Mouse (Mus musculus): ENCODE results near the gene Btnl6. TPM values are rescaled to one million over a fixed set of nuclear protein-coding genes. Genes with fewer than 3 reads are reported as not detected.
"Not testable (repeated sequence)": the region's sequence is repeated elsewhere in the genome, so short reads cannot be mapped to it uniquely, and the experiment has no call there.

Btnl6 gene
- polyA plus RNA-seq, 1 experiment from 2014 or later, result not detected

DNA sequence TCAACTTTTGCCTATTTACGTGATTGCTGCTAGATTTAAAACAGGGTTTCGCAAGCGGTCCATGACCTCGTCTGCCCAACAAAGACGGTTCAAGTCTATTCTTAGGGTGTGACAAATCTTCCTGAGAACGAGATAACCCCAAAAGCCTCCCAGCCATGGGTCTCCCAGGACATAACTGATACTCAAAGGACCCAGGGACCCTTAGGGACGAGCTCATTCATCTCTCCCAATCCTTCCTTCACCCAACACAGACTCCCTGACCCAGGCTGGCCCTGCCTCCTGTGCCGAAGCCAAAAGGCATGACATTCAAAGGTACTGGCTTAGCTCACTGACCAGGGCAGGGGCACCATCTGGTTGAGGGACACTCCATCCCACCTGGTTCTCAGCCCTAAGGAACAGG, 39.3 kb upstream of the Btnl6 start:
- WGBS, result 86% methylated on average over 8 of the region's 8 CpGs
- Histone ChIP-seq H3K9me3 (ENCODE audit: low read length) (no peaks in the 10 kb centered on the region), H3K27me3 (ENCODE audit: insufficient read depth, low read length) (no peaks in the 10 kb centered on the region), H3K4me1 (ENCODE audit: insufficient read depth, low read length) (no peaks in the 10 kb centered on the region), H3K4me3 (ENCODE audit: low read length) (no peak overlapping the region), H3K4me2 (replicated peaks; ENCODE audit: low read depth, low read length) (no peak overlapping the region), H3K27ac (ENCODE audit: low read length) (no peak overlapping the region), H3K36me3 (ENCODE audit: insufficient read depth, low read length) (no peaks in the 10 kb centered on the region), H3K9ac (replicated peaks; ENCODE audit: low read length) (no peak overlapping the region)
- no peak for ATAC-seq (ENCODE audit: low FRiP score, low TSS enrichment)

DNA sequence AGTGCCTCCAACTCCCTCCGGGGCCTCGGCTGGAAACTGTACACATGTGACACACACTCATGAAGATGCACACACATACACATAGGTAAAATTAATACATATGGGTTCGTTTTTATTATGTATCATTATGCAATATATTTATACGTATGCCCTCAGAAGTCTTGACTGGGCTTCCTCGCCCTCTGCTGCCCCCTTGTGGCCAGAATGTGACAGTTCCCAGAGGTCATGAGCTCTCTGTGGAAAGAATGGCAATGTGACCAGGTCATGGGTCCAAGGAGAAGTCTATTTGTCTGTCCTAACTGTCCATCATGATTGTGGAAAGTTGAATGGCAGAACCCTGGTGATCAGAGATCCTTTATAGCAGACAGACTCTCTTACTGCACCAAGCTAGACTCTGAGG, 38.3 kb upstream of the Btnl6 start:
- H3K9me3 ChIP-seq (ENCODE audit: low read length), result no peaks in the 10 kb centered on the region
- no peaks in the 10 kb centered on the region for H3K36me3 ChIP-seq (ENCODE audit: insufficient read depth, low read length)
- H3K27me3 ChIP-seq (ENCODE audit: insufficient read depth, low read length), result no peaks in the 10 kb centered on the region
- ATAC-seq (ENCODE audit: low FRiP score, low TSS enrichment), result peak; percentile 31; the same call in 1 of the 2 replicates
- H3K27ac ChIP-seq (ENCODE audit: low read length), result no peak overlapping the region
- no peaks in the 10 kb centered on the region for H3K4me1 ChIP-seq (ENCODE audit: insufficient read depth, low read length)
- no peak overlapping the region for H3K4me3 ChIP-seq (ENCODE audit: low read length)
- no peak overlapping the region for H3K4me2 ChIP-seq (replicated peaks; ENCODE audit: low read depth, low read length)
- no peak overlapping the region for H3K9ac ChIP-seq (replicated peaks; ENCODE audit: low read length)
- WGBS, result 23% methylated on average over 5 of the region's 5 CpGs

DNA sequence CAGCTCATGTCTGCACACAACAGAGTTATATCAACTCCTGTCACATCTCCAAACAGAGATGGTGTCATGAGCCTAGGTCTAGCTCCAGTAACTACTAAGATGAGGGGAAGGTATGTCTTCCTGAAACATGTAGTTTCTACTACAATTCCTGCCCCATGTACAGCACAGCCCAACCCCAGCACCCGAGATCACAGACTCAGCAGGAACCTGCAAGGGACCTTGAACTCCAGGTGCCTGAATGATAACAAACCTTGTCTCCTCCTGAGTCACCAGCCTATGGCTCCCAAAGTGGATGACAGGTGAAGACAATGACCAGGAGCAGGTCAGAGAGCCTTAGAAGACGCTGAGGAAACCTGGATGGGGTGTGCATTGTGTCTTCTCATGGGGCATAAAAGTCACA, 32.7 kb upstream of the Btnl6 start:
- Histone ChIP-seq H3K9ac (replicated peaks; ENCODE audit: low read length) (no peak overlapping the region), H3K27me3 (ENCODE audit: insufficient read depth, low read length) (no peaks in the 10 kb centered on the region), H3K36me3 (ENCODE audit: insufficient read depth, low read length) (no peaks in the 10 kb centered on the region), H3K4me2 (replicated peaks; ENCODE audit: low read depth, low read length) (no peak overlapping the region), H3K9me3 (ENCODE audit: low read length) (no peaks in the 10 kb centered on the region), H3K4me3 (ENCODE audit: low read length) (no peak overlapping the region), H3K4me1 (ENCODE audit: insufficient read depth, low read length) (no peaks in the 10 kb centered on the region), H3K27ac (ENCODE audit: low read length) (no peak overlapping the region)
- no peak for ATAC-seq (ENCODE audit: low FRiP score, low TSS enrichment)
- 69% methylated on average over 2 of the region's 2 CpGs for WGBS

DNA sequence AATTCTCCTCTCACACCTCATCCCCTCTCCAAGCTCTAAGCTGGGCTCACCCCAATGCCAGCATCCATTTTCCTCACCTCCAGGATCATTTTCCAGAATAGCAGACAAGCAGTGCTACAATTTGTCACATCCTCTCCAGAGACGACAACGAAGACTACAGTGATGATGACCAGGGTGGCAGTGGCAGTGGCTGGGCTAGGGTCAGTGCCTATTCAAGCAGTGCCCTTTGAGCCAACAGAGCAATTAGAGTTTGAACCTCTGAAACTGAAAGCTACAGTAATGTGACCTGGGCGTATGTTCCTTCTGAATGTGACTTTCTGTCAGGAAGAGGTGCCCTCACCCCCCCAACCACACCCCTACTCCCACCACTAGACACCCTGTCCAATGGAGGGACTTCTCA, 32.0 kb upstream of the Btnl6 start:
- Histone ChIP-seq H3K4me2 (replicated peaks; ENCODE audit: low read depth, low read length) (no peak overlapping the region), H3K4me1 (ENCODE audit: insufficient read depth, low read length) (no peaks in the 10 kb centered on the region), H3K9ac (replicated peaks; ENCODE audit: low read length) (no peak overlapping the region), H3K27me3 (ENCODE audit: insufficient read depth, low read length) (no peaks in the 10 kb centered on the region), H3K4me3 (ENCODE audit: low read length) (no peak overlapping the region), H3K9me3 (ENCODE audit: low read length) (no peaks in the 10 kb centered on the region), H3K36me3 (ENCODE audit: insufficient read depth, low read length) (no peaks in the 10 kb centered on the region), H3K27ac (ENCODE audit: low read length) (no peak overlapping the region)
- WGBS, result 85% methylated on average over 3 of the region's 3 CpGs
- ATAC-seq (ENCODE audit: low FRiP score, low TSS enrichment), result no peak

DNA sequence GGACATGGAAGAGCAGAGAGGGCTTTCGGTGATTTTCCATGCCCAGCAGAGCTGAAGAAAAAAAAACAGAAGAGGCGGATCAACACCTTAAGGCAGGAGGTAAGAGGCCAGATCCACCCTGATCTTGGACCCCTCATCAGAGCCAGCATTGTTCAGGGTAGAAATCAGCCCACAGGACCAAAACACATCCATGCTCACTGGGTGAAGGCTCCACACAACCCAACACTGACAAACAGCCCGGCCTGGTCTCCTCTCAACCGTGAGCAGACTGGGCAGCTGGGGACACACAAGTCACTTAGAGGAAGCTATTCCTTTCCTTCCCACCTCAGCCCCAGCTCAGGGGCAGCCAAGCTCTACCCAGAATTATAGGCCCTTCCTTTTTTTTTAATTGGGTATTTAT, 30.4 kb upstream of the Btnl6 start:
- H3K4me1 ChIP-seq (ENCODE audit: insufficient read depth, low read length), result no peaks in the 10 kb centered on the region
- WGBS, result 89% methylated on average over 4 of the region's 4 CpGs

DNA sequence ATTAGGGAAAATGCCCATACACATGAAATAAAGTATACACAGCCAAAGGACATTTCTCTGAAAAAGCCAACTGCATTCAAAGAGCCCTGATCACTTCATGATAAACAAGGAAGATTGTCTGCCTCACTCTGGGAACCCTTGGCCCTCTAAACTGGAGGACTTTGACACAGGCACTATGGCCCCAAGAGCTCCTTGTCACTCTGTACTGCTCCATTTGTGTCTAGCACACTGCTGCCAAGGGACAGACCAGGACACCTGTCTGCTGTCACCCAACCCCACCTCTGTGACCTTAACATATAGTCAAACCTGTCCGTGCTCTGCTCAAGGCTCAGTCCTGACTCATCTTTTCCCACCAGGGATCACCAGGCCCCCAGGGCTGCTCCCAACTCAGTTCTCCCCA, 29.6 kb upstream of the Btnl6 start:
- no peaks in the 10 kb centered on the region for H3K36me3 ChIP-seq (ENCODE audit: insufficient read depth, low read length)
- no peak overlapping the region for H3K27ac ChIP-seq (ENCODE audit: low read length)
- 95% methylated on average over 1 of the region's 1 CpGs for WGBS
- H3K9me3 ChIP-seq (ENCODE audit: low read length), result no peaks in the 10 kb centered on the region
- no peaks in the 10 kb centered on the region for H3K27me3 ChIP-seq (ENCODE audit: insufficient read depth, low read length)
- no peak overlapping the region for H3K4me2 ChIP-seq (replicated peaks; ENCODE audit: low read depth, low read length)
- ATAC-seq (ENCODE audit: low FRiP score, low TSS enrichment), result no peak
- no peaks in the 10 kb centered on the region for H3K4me1 ChIP-seq (ENCODE audit: insufficient read depth, low read length)
- H3K4me3 ChIP-seq (ENCODE audit: low read length), result no peak overlapping the region
- H3K9ac ChIP-seq (replicated peaks; ENCODE audit: low read length), result no peak overlapping the region

More for the DNA sequence above, 30.4 kb upstream of the Btnl6 start:
- H3K4me2 ChIP-seq (replicated peaks; ENCODE audit: low read depth, low read length), result no peak overlapping the region
- H3K27me3 ChIP-seq (ENCODE audit: insufficient read depth, low read length), result no peaks in the 10 kb centered on the region
- no peak for ATAC-seq (ENCODE audit: low FRiP score, low TSS enrichment)
- H3K9ac ChIP-seq (replicated peaks; ENCODE audit: low read length), result no peak overlapping the region
- H3K27ac ChIP-seq (ENCODE audit: low read length), result no peak overlapping the region
- H3K36me3 ChIP-seq (ENCODE audit: insufficient read depth, low read length), result no peaks in the 10 kb centered on the region
- no peak overlapping the region for H3K4me3 ChIP-seq (ENCODE audit: low read length)
- H3K9me3 ChIP-seq (ENCODE audit: low read length), result no peaks in the 10 kb centered on the region

DNA sequence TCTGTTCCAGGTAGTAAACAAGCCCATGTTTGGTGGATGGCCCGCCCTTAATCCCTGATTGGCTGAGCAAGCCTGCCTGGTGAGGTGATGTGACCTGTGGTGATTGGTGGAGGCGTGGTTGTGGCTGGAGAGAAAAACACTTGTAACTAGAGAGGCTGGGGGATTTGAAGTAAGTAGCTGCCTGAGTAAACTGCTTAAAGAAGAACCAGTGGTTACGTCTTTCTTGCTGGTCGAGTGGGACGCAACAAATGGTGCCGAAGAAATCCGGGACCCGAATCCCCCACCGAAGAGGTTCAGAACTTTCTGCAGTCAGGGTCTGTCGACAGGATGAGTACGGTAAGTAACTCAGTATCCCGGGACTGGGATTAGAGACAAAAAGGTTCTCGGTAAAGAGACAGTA, 26.4 kb upstream of the Btnl6 start:
- not testable (repeated sequence) for H3K4me1 ChIP-seq (ENCODE audit: insufficient read depth, low read length); H3K4me3 ChIP-seq (ENCODE audit: low read length); H3K36me3 ChIP-seq (ENCODE audit: insufficient read depth, low read length); H3K27me3 ChIP-seq (ENCODE audit: insufficient read depth, low read length); ATAC-seq (ENCODE audit: low FRiP score, low TSS enrichment); H3K9me3 ChIP-seq (ENCODE audit: low read length); H3K9ac ChIP-seq (replicated peaks; ENCODE audit: low read length); H3K4me2 ChIP-seq (replicated peaks; ENCODE audit: low read depth, low read length); H3K27ac ChIP-seq (ENCODE audit: low read length)
- WGBS, result 94% methylated on average over 12 of the region's 13 CpGs

DNA sequence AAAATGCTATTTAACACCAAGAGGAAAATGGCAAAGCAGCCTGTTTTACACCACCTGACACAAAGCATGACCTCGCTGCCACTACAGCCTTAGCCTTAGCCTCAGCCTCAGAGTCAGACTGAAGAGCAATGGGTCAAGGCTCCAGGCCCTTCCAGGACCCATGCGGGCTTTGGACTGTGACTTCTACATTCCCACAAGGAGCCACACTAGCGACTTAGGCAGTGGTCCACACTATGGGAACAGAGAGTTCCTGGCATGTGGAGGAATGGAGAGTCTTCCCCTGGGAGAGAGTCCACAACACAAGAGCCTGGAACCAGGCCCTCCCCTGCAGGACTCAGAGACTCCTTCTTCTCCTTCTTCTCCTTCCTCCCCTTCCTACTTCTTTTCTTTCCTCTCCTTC, 15.5 kb upstream of the Btnl6 start:
- WGBS, result 88% methylated on average over 3 of the region's 3 CpGs
- no peak for ATAC-seq (ENCODE audit: low FRiP score, low TSS enrichment)

DNA sequence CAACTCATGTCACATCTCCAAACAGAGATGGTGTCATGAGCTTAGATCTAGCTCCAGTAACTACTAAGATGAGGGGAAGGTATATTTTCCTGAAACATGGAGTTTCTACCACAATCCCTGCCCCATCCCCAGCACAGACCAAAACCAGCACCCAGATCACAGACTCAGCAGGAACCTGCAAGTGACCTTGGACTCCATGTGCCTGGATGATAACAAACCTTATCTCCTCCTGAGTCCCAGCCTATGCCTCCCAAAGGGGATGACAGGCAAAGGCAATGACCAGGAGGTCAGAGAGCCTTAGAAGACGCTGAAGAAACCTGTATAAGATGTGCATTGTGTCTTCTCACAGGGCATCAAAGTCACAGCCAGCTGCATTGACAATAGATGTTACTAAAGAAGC, 1.8 kb upstream of the Btnl6 start:
- Histone ChIP-seq H3K9ac (replicated peaks; ENCODE audit: low read length) (no peak overlapping the region), H3K4me3 (ENCODE audit: low read length) (no peak overlapping the region), H3K27me3 (ENCODE audit: insufficient read depth, low read length) (no peaks in the 10 kb centered on the region), H3K36me3 (ENCODE audit: insufficient read depth, low read length) (no peaks in the 10 kb centered on the region), H3K27ac (ENCODE audit: low read length) (no peak overlapping the region), H3K4me2 (replicated peaks; ENCODE audit: low read depth, low read length) (no peak overlapping the region), H3K9me3 (ENCODE audit: low read length) (no peaks in the 10 kb centered on the region), H3K4me1 (ENCODE audit: insufficient read depth, low read length) (no peaks in the 10 kb centered on the region)
- WGBS, result 78% methylated on average over 1 of the region's 1 CpGs
- ATAC-seq (ENCODE audit: low FRiP score, low TSS enrichment), result no peak

More for the DNA sequence above, 15.5 kb upstream of the Btnl6 start:
- Histone ChIP-seq H3K27ac (ENCODE audit: low read length) (no peak overlapping the region), H3K9me3 (ENCODE audit: low read length) (no peaks in the 10 kb centered on the region), H3K27me3 (ENCODE audit: insufficient read depth, low read length) (no peaks in the 10 kb centered on the region), H3K4me3 (ENCODE audit: low read length) (no peak overlapping the region), H3K4me1 (ENCODE audit: insufficient read depth, low read length) (no peaks in the 10 kb centered on the region), H3K36me3 (ENCODE audit: insufficient read depth, low read length) (no peaks in the 10 kb centered on the region), H3K4me2 (replicated peaks; ENCODE audit: low read depth, low read length) (no peak overlapping the region), H3K9ac (replicated peaks; ENCODE audit: low read length) (no peak overlapping the region)

DNA sequence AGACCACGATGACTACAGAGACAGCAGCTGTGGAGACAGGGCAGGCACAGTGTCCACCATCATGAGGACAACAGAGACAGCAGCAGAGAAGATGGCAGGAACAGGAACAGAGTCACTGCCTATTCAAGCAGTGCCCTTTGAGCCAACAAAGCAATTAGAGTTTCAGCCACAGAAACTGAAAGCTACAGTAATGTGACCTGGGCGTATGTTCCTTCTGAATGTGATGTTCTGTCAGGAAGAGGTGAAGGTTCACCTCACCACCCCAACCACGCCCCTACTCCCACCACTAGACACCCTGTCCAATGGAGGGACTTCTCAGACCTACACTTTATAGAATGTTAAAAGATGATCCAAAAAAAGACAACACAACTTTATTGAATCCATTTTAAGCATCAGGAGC, 1.4 kb upstream of the Btnl6 start:
- not testable (repeated sequence) for H3K4me1 ChIP-seq (ENCODE audit: insufficient read depth, low read length); H3K36me3 ChIP-seq (ENCODE audit: insufficient read depth, low read length); H3K9ac ChIP-seq (replicated peaks; ENCODE audit: low read length); ATAC-seq (ENCODE audit: low FRiP score, low TSS enrichment); H3K4me3 ChIP-seq (ENCODE audit: low read length); H3K9me3 ChIP-seq (ENCODE audit: low read length); H3K27me3 ChIP-seq (ENCODE audit: insufficient read depth, low read length); H3K27ac ChIP-seq (ENCODE audit: low read length); H3K4me2 ChIP-seq (replicated peaks; ENCODE audit: low read depth, low read length)
- 68% methylated on average over 3 of the region's 3 CpGs for WGBS

DNA sequence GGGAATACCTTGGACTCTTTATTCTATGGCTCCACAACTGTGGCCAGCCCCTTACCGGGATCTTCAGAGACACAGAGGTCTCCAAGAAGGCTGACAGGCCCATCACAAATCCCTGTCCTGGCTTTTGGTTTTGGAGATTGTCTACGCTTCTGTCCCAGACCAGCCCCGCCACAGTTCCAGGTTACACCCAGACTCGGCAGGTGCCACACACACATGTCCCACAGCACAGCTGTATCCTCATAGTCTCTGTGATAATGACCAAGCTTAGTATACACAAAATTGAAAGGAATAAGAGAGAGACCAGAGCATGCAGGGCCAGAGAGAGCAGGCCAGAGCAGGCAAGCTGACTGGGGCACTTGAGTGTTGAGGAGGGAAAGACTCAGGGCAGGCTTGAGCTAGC, 643 bp upstream of the Btnl6 start:
- no peak overlapping the region for H3K4me3 ChIP-seq (ENCODE audit: low read length)
- H3K27me3 ChIP-seq (ENCODE audit: insufficient read depth, low read length), result no peaks in the 10 kb centered on the region
- no peaks in the 10 kb centered on the region for H3K36me3 ChIP-seq (ENCODE audit: insufficient read depth, low read length)
- no peak overlapping the region for H3K9ac ChIP-seq (replicated peaks; ENCODE audit: low read length)
- no peak for ATAC-seq (ENCODE audit: low FRiP score, low TSS enrichment)
- no peak overlapping the region for H3K27ac ChIP-seq (ENCODE audit: low read length)
- no peaks in the 10 kb centered on the region for H3K9me3 ChIP-seq (ENCODE audit: low read length)
- no peaks in the 10 kb centered on the region for H3K4me1 ChIP-seq (ENCODE audit: insufficient read depth, low read length)
- H3K4me2 ChIP-seq (replicated peaks; ENCODE audit: low read depth, low read length), result no peak overlapping the region
- 93% methylated on average over 4 of the region's 4 CpGs for WGBS

Measured in kidney, embryonic 16.5 days (tissue).